Mouse (Mus musculus): ENCODE results near the gene Usp28. TPM values are rescaled to one million over a fixed set of nuclear protein-coding genes. Genes with fewer than 3 reads are reported as not detected.
A peak's percentile ranks its signal among the peaks of the same experiment; 100 is the strongest.
"Not testable (repeated sequence)": the region's sequence is repeated elsewhere in the genome, so short reads cannot be mapped to it uniquely, and the experiment has no call there.

The Usp28 gene
- 11.2 and 11.4 TPM in 2 replicates for polyA plus RNA-seq (2015; fragmentation: Nextera tagmentation; extraction: Ambion mirVana)

DNA sequence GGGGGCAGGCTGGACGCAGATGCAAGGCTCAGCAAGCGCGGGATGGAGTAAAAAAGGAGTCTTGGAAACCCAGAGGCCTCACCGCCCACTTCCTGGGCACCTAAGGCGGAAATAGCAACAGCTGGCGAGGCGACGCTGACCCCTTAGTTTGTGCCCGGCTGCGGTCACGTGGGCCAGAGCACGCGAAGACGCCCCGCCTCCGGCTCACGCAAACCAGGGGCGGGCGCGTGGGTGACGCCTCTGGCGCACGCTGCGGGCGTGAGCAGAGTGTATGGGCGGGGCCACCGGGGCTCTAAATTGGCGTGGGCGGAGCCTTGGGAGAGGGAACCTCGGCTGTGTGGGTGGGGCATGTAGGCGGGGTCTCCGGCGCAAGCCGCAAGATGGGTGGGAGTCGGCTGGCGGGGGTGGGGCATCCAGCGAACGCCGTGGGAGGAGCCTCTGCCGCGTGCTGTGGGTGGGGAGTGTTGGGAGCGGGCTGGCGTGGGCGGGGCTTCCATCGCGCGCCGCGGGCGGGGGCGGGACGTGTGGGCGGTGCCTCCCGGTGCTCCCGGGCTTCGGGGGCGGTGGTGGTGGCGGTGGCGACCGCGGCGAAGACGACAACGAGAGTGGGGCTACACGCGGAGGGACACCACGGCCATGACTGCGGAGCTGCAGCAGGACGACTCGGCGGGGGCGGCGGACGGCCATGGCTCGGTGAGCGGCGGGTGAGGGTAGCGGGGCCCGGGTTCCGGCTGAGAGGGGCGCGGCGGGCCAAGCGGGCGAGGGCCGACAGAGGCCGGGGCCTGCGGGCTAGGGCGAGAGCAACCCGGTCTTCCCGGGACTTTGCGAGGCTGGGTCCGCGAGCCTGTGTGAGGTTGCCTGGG lies at the start of gene Usp28:
Usp28 (plus strand) TSS at position 531 of the 863 bp plus-strand sequence.
- DNase-seq (ENCODE audit: low spot score) = peak; percentile 99

DNA sequence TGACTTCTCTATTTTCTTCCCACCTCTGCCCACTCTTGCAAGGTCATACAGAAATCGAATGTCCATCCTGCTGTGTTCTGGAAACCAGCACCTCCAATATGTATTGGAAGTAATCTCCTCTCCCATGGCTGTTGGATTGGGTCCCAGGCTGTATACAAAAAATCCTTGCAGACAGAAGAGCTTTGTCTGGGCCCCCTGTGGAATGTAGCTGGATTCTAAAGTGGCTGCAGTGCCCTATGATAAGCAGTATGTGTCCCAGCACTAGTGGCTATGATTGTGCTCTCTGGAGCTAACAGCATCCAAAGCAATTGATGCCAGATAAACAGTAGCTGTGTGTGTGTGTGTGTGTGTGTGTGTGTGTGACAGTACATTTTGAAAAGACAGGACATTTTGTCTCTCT lies 42.8 kb upstream of the Usp28 start:
- no peak for DNase-seq (ENCODE audit: low spot score)

DNA sequence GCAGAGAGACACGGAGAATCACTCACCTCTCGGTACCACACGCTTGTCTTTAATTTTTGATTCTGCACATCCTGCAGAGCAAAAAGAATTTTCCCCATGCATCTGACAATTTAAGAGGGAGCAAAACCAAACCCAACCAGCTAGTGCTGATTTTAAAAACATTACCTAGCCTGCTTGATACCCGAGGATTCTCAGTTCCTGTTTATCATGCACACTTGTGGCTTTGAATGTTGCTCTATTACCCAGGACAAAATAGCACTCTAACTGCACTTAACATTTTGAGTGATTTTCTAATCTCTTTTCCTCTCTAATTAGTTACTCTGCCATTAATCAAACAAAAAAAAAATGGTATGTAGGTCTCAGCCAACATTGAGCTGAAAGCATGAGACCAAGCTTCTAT lies 37.6 kb upstream of the Usp28 start:
- no peak for DNase-seq (ENCODE audit: low spot score)

DNA sequence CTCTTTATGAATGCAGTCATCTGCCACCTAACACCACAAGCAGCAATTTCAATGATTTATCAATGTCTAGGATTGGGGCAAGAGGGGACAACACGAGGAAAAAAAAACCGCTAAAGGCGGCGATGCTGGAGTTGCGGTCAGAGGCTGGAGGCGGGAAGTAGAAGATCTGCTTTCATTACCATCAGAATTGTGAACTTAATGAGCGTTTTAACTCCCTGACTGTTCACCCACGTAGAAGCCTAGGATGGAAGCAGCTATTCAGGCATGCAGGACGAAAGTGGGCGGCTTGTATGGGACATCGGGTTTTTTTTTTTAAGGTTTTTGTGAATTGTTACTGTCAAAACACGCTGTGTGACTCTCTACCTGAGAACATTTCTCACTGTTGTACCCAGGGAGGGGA lies 23.9 kb upstream of the Usp28 start:
- no peak for DNase-seq (ENCODE audit: low spot score)

DNA sequence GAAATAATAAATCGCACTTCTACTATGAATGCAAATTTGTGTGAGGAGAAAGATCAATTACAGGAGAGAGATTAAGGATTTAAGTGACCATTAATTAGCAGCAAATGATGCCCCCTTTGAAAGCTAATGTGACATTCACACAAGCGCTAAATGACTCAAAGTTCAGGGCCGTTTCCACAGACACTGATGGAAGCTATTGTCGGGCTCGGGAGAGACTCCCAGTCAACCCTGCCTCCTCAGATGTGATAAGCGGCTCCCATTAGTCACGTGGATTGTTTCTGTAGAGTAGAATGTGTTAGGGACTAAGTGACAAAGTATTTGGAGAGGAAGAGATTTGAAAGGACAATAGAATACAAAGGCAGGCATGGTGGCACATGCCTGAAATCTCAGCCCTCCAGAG lies 23.0 kb upstream of the Usp28 start:
- no peak for DNase-seq (ENCODE audit: low spot score)

DNA sequence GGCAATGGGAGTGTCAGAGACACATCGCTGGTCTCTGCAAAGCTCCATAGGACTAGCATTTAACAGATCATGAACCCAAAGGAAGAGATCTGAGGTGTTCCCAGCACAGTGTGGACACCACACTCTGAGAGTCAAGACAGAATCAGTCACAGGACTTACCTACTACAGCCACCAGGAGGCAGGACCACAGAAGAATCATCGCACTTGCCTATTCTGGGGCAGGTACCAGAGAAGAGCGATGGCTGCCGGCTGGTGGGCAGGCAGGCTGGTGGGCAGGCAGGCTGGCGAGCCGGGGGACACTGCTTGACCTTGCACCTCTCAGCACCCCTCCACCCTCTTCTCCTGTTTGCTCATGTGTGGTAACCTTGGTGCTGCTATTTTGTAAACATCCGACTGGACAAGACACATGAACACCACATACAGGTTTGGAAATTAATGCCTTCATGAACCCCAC lies 20.6 kb upstream of the Usp28 start, which contains the start of gene Htr3b:
Htr3b (minus strand) TSS at position 404 of the 454 bp plus-strand sequence.
- peak; percentile 15 for DNase-seq (ENCODE audit: low spot score)

DNA sequence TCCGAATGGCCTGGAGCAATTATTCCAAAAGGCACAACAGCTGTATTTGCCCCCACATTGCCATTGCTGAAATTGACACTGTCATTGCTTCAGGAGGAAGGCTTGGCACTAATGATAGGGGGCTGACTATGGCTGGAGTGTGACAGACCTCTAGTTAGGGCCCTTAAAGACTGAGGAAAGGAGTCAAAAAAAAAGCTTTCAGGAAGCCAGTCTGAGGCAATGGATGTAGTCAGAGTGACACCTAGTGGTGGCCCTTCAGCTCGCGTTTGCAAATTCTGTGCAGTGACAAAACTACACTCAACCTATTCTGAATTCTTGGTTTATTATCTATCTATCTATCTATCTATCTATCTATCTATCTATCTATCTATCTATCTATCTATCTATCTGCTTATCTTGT lies 12.7 kb upstream of the Usp28 start:
- peak; percentile 16 for DNase-seq (ENCODE audit: low spot score)

DNA sequence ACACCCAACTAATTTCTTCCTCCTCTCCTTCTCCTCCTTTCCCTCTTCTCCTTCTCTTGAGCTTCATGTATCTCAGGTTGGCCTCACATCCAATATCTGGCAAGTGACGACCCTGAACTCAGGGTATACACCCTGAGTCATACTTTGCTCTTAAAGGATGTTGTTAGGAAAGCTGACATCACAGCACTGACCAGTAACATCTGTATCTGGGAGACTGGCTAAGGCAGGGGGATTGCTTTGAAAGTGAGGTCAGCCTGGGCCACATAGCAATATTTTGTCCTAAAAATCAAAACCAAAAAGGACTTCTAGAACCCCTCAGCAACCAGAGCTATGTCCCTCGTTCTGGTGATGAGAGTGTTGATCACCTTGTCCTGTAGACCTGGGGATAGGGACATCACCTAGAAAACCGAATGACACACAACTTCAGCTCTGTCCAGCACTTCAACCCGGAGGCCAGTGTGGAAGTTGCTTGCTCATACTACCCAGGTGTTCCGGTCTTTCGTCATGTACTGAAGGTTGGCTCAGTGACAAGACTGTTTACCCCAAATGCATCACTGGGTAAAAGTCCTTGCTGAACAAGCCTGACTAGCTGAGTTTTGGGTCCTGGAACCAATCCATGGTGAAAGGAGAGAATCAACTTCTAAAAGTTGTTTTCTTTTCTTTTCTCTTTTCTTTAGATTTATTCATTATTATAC lies 8.4 kb upstream of the Usp28 start:
- no peak for DNase-seq (ENCODE audit: low spot score)

DNA sequence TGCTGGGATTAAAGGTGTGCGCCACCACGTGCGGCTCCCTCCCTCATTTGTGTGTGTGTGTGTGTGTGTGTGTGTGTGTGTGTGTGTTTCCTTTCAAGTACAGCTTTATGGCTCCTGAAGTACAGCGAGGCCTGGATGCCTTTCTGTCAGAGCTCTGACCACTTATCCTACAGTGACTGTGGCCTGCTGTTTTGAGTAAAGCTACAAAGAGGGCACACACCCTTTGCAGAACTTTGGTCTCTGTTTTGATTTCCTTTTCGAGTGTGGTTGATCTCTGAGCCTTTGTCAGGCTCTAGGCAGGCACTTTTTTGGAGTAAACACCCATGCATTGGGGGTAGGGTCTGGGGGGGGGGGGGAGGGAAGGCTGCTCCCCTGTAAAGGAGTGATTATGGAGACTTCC lies 4.8 kb upstream of the Usp28 start:
- no peak for DNase-seq (ENCODE audit: low spot score)

DNA sequence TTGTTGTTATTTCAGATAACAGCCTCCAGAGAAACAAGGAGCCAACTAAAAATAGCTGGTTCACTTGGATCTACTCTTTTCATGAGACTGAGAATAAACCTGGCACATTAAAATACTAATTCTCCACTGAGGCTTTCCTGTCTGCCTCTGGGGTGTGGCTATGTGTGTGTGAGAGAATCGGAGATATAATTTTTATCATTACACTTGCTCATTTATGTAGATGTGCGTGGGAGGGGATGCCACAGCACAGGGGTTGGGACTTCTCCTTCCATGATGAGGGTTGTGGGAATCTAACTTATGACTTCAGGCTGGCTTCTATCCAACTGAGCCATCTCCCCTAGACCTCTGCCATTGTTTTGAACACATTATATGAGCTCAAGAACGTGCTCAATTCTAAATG lies 4.4 kb upstream of the Usp28 start:
- no peak for DNase-seq (ENCODE audit: low spot score)

DNA sequence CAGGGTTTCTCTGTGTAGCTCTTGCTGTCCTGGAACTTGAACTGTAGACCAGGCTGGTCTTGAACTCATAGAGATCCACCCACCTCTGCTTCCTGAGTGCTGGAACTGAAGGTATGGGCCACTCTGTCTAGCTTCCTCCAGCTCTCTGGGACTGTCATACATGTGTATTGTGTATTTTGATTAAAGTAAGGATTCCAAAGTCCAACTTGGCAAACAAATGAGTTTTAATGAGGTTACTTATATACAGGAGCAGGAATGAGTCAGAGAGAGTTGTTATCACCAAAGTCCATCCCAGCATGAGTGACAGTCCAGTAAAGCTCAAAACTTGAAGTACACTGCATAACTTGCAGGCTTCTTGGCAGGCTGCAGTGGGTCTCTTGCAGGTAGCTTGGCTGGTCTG lies 3.3 kb upstream of the Usp28 start:
- DNase-seq (ENCODE audit: low spot score) = no peak

DNA sequence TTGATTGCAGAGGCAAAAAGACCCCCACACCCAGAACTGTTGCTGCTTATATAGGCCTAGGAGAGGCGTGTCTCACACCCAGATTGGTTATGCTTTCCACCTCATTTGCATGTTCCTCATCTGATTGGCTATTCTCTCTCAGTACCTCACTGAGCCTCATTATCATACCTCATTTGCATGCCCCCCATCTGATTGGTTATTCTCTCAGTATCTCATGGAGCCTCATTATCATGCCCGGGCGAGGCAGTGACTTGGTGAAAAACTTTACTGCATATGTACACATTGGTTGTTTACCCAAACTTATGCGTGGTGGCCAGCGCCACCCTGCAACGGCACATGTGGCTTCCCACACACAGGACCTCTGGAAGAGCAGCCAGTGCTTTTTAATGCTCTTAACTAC lies 1.4 kb upstream of the Usp28 start:
- DNase-seq (ENCODE audit: low spot score) = not testable (repeated sequence)

DNA sequence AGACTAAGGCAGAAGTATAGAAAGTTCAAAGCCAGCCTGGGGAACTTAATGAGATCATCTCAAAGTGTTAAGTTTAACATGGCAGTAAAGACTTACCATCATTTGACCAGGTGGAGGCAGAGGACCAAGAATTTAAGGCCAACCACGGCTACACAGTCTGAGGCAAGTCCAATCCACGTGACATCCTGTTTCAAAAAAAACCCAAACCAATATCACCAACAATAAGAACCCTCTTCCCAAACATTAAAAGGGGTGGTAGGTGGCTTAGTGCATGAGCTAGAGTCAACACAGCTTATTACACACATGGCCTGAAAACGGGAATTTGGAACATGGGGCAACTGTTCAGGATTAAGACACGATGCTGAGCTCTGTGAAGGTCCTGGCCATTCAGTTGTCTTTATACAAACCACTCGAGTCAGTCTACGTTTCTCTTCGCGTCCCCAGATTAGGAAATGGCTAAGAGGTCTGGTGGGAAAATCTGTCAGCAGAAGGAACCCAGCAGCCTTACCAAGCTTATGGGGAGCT lies 793 bp upstream of the Usp28 start:
- DNase-seq (ENCODE audit: low spot score) = peak; percentile 37

DNA sequence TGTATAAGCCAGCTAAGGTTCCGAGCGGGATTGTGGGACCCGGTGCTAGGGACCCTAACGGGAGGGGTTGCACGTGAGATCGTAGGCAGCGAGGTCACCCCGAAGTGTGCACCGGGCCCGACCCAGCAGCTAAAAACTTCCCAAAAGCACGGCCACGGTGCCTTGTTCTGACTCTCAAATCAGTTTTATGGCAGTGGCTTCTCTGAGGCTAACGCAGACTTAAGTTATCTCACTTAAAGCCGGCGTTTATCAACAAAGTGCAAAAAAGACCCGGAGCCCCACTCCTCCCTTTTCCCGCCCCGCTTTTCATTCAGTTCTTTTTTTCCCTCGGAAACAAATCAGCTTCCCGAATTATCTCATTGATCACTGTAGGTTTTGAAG lies 523 bp downstream of the Usp28 start:
- no peak for DNase-seq (ENCODE audit: low spot score)

DNA sequence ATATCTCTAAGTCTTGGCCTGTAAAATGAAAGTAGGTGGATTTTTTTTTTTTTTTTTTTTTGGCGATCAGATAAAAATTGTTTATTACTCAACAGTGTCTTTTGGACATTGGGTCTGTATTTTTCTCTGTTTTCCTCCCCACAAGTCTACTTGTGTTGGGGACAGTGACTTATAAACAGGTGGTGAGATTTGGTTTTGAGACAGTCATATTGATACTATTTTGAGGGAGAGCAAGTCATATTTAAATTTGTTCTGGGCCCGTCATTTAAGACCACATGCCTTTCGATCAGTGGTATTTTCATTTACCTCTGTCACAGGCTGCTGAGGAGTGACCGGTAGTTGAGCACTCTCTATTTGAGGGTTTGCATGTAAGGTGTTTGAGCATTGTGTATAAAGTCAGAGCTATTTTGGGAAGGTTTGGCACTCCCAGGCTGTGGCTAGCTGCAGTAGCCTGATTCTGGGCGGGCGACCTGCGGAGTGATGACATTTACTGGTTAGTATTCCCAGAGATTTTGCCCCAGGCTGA lies 1.5 kb downstream of the Usp28 start:
- DNase-seq (ENCODE audit: low spot score) = no peak

DNA sequence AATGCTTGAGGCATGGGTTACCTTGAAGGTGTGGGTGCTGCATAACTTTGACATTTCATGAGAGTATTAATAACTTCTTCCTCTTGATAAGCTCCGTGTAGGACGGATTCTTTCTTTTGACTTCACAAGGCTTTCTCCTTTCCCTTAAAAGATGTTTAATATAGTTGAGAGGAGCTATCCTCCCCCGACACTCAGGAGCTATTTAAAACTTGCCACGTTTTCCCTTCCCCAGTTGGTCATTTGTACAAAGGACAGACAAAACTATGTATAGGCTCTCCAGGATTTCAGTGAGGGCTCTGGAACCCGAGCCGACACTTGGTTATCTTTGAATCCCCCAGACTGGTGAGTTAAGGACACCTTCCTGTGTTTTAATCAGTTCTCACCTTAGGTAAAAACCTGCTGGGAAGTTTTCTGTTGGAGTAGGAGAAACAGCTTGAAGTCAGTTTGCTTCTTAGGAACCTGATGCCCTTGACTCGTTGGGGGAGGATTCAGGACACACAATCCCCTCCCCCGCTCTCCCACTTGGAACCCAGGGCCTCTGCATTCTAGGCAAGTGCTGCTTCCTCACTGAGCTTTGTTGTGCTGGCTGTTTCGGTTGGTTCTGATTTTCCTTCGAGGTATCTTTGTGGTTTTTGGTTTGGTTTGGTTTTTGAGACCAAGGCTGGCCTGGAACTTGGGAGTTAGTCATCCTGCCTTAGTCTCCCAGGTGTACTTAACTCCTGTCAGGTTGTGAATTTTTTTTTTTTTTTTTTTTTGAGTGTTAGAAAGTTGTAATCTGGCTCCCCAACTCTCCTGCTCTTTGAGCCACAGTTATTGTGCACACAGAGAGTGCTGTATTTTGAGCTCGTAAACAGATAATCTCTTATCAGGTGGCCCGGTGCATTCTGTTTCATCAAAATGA lies 2.3 kb downstream of the Usp28 start:
- DNase-seq (ENCODE audit: low spot score) = no peak

DNA sequence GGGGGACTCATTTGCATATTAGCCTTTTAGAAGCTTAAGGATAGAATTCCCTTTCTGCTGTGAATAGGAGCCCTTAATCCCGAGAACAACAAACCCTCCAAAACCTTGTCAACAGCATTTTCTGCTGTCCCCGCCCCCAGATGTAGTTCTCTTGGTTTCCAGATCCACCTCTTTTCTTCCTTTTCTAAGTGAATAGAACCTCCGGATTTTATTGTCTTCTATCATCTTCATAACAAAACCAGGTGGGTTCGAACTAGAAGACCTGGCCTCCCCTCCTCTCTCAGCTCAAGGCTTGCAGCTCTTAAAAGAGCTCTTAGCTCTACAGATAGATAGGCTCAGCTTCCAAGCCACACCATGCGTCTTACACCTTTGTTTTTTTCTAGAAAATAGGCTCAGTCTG lies 6.5 kb downstream of the Usp28 start:
- no peak for DNase-seq (ENCODE audit: low spot score)

DNA sequence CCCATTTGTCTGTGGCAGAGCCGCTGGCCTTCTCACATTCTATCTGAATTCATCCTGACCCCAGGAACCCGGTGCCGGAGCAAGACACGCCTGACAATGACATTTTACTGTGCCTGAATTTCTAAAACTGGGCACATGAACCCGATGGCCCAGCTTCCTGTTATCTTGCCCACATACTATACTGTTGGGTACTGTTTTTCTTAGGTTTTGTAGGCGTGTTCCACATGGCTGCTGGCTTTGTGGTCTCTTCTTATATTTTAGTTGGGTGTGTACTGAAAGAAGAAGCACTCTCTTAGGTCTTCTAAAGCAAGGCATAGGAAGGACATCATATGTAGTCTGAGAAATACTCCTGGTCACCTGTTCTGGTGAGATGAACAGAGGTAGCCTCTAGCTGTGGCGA lies 9.6 kb downstream of the Usp28 start:
- no peak for DNase-seq (ENCODE audit: low spot score)

DNA sequence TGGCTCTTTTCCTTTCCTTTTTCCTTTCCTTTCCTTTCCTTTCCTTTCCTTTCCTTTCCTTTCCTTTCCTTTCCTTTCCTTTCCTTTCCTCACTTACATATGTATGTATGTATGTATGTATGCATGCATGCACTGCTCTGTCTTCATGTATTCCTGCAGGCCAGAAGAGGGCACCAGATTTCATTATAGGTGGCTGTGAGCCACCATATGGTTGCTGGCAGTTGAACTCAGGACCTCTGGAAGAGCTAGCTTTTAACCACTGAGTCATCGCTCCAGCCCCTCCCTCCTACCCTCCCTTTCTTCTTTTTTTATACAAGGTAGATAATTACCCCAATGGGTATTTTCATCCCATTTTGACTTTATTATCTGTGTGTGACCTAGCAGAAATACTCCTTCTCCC lies 10.6 kb downstream of the Usp28 start:
- DNase-seq (ENCODE audit: low spot score) = no peak

DNA sequence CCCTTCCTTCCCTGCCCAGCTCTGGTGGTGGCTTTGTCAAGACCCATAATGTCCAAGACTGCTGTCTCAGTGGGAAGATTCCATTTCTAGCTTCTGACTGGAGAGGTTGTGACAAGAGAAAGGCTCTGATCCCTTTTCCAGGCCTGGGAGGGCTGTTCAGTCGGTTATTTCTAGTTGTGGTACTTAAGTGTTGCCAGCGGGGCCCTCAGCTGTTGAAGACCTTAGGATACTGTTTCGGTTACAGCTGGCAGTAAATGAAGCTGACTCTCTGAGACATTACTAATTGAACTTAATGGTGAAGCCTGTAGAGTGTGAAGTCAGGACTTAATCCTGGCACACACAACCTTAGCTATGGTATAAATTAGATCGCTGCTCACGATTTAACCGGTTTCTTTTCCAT lies 14.1 kb downstream of the Usp28 start:
- DNase-seq (ENCODE audit: low spot score) = no peak

DNA sequence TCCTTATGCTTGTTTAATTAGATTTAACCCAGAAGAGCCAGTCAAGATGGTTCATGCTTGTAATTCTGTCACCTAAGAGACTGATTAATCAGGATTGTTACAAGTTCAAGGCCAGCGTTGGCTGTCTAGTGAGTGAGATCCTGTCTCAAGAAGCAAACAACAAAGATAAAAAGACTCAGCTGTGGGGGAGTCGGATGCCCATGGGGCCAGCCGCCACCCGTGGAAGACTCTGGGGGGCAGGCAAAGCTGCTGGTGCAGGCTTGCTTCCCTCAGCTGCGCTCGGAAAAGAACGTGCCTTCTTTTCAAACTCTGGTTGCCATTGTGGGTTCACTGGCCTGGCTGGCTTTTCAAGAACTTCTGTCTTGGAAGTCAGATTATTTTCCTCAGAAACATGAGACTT lies 30.6 kb downstream of the Usp28 start:
- DNase-seq (ENCODE audit: low spot score) = no peak

Measured in thymus, postnatal 0 days (tissue).